Mouse (Mus musculus): Measurements from ENCODE around the gene Mndal.

GRCm38 (mm10) chr1:173914559-173914958 lies 27.7 kb downstream of the Mndal start:
- TF ChIP-seq POLR2A (IDR thresholded peaks at IDR 0.05; ENCODE audit: low read depth, low read length) (no peak), CTCF (conservative IDR thresholded peaks at IDR 0.05 in 1 of 2, IDR thresholded peaks at IDR 0.05 in 1 of 2; ENCODE audit: low read depth in 2 of 2, low read length in 2 of 2) (no peak), SMC3 (IDR thresholded peaks at IDR 0.05; ENCODE audit: low read depth, low read length) (no peak), EP300 (IDR thresholded peaks at IDR 0.05; ENCODE audit: low read length) (no peak)
